Mouse (Mus musculus) heart, embryonic 14.5 days (tissue): ENCODE measurements around the gene Rtn1. TPM values are rescaled to one million over a fixed set of nuclear protein-coding genes. Genes with fewer than 3 reads are reported as not detected.

Source experiments
- ATAC-seq: fragments of 200-750 bp; cut with Nextera tagmentation; 2 replicates; pipeline ENCODE4 v1.8.0; 2017; ENCODE audit warnings: low read depth, moderate TSS enrichment; ENCODE audit not compliant: insufficient number of reproducible peaks, insufficient read depth, low FRiP score
- H3K27ac ChIP-seq, 2 experiments: fragments of 200-500 bp in 1 of 2; fragments of 300-500 bp in 1 of 2; sonication (generic) in 1 of 2; replicated peaks in 1 of 2; 2 replicates each; pipeline ENCODE4 v1.5.1; 2012 to 2014; ENCODE audit warnings: low read depth in 2 of 2, low read length in 2 of 2, control low read depth in 1 of 2, mild to moderate bottlenecking in 1 of 2, mixed read lengths in 1 of 2; ENCODE audit not compliant: control insufficient read depth in 1 of 2, insufficient read depth in 1 of 2
- H3K27me3 ChIP-seq: fragments of 300-500 bp; sonication (generic); 2 replicates; pipeline ENCODE4 v1.6.1; 2014; ENCODE audit warnings: mild to moderate bottlenecking, low read length, control low read depth; ENCODE audit not compliant: control insufficient read depth, insufficient read depth
- H3K36me3 ChIP-seq: fragments of 300-500 bp; sonication (generic); 2 replicates; pipeline ENCODE4 v1.6.1; 2014; ENCODE audit warnings: mild to moderate bottlenecking, control low read depth, low read length, mixed read lengths; ENCODE audit not compliant: control insufficient read depth, insufficient read depth
- H3K4me1 ChIP-seq, 2 experiments: fragments of 200-500 bp in 1 of 2; fragments of 300-500 bp in 1 of 2; sonication (generic) in 1 of 2; 2 replicates each; pipeline ENCODE4 v1.6.1; 2012 to 2014; ENCODE audit warnings: low read length in 2 of 2, control low read depth in 1 of 2, mixed read lengths in 1 of 2; ENCODE audit not compliant: control insufficient read depth in 2 of 2, insufficient read depth in 2 of 2
- H3K4me2 ChIP-seq: fragments of 300-500 bp; sonication (generic); 2 replicates; pipeline ENCODE4 v1.6.1; 2014; ENCODE audit warnings: mild to moderate bottlenecking, low read length
- H3K4me3 ChIP-seq, 2 experiments: fragments of 200-500 bp in 1 of 2; fragments of 300-500 bp in 1 of 2; sonication (generic) in 1 of 2; 2 replicates each; pipeline ENCODE4 v1.5.1; 2012 to 2014; ENCODE audit warnings: low read length in 2 of 2, mild to moderate bottlenecking in 2 of 2, control low read depth in 1 of 2, low read depth in 1 of 2, moderate library complexity in 1 of 2; ENCODE audit not compliant: control insufficient read depth in 1 of 2, insufficient read depth in 1 of 2
- H3K9ac ChIP-seq: fragments of 300-500 bp; sonication (generic); 2 replicates; pipeline ENCODE4 v1.6.1; 2014; ENCODE audit warnings: mild to moderate bottlenecking, low read length
- H3K9me3 ChIP-seq: fragments of 300-500 bp; sonication (generic); 2 replicates; pipeline ENCODE4 v1.6.1; 2016; ENCODE audit warnings: low read length, control low read depth; ENCODE audit not compliant: control insufficient read depth
- WGBS: fragments of 180-500 bp; shearing (Covaris S2); extraction: QIAGEN DNeasy Blood & Tissue Kit; methylation state at CpG from one replicate; pipeline ENCODE4 v1.1.7; 2014; 5-methylcytosine and 5-hydroxymethylcytosine counted together
- polyA plus RNA-seq: library from polyadenylated mRNA; unstranded; fragments of >200 nt; fragmentation: Nextera tagmentation; extraction: Ambion mirVana; gene quantifications from 2 replicates; pipeline ENCODE4 v1.2.1, GENCODE M21; 2014

Rtn1 gene
- polyA plus RNA-seq, 1 experiment from 2014 or later = 15.1 TPM

DNA sequence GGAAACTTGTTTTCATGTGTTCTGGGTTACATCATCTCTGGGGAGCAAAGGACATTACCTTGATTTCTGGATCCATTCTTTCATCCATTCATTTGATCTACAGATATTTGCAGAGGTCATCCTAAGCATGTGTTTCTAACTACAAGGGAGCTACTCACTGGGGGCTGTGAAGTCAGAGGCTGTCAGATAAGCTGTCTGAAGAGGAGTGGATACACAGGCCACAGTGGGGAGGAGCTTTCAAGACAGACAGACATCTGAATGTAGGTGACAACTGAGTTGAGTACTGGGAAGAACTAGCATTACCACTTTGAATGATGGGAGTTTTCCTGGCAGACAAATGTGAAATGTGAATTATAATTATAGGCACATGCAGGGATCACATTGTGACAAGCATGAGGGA lies 168.3 kb downstream of the Rtn1 start:
- peaks cover 27% of the 10 kb centered on the region for H3K27me3 ChIP-seq
- H3K4me2 ChIP-seq = no peak overlapping the region
- H3K36me3 ChIP-seq = no peaks in the 10 kb centered on the region
- ATAC-seq = no peak
- no peaks in the 10 kb centered on the region for H3K9me3 ChIP-seq
- no peak overlapping the region for H3K9ac ChIP-seq
- H3K4me1 ChIP-seq = peaks cover 2 to 7% of the 10 kb centered on the region in 2 experiments; a peak in 1 of 4 replicates
- no peak overlapping the region for H3K27ac ChIP-seq
- H3K4me3 ChIP-seq = no peak overlapping the region

DNA sequence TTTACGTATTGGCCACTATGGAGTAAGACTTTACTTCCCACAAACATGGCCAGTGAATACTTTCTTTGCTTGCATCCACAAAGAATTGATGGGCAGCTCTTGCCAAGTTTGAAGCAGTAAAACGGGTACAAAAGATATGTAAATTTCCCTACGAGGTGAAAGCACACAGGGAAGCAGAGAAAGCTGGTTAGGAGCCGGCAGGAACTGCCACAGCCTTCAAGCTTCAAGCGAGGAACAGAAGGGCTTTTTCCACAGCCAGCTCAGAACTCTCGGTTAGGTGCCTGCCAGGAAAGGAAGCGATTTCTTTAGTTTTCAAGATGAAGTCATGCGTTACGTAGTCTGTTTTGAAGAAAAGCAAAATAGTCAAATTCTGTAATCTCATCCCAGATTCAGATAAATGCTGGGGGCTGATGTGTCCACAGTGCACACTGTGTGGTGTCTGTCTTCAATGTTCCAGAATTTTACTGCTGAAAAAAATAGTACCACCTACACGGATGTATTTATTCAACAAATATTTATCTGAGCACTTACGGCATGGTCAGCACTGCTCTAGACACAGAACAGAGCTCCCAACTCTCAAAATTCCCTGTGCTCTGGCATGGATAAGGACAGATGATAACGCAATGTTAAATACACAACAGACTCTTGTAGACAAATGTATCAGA lies 169.5 kb downstream of the Rtn1 start:
- peak overlapping the region; percentile 46 to 60; a peak in 3 of 4 replicates for H3K27ac ChIP-seq
- peak; percentile 67; the same call in 1 of the 2 replicates for ATAC-seq
- peaks cover 2 to 7% of the 10 kb centered on the region in 2 experiments; a peak in 1 of 4 replicates for H3K4me1 ChIP-seq
- 42% methylated on average over 12 of the region's 12 CpGs for WGBS
- H3K4me2 ChIP-seq = no peak overlapping the region
- no peak overlapping the region for H3K4me3 ChIP-seq
- no peaks in the 10 kb centered on the region for H3K9me3 ChIP-seq
- peaks cover 27% of the 10 kb centered on the region for H3K27me3 ChIP-seq
- no peak overlapping the region for H3K9ac ChIP-seq
- H3K36me3 ChIP-seq = no peaks in the 10 kb centered on the region

- no peak for ATAC-seq
- H3K4me3 ChIP-seq = peak overlapping the region in 1 of 2 experiments; percentile 52; a peak in 2 of 4 replicates
- peaks cover 27% of the 10 kb centered on the region for H3K27me3 ChIP-seq
- 22% methylated on average over 2 of the region's 2 CpGs for WGBS
- peak overlapping the region; percentile 62; the same call in 1 of the 2 replicates for H3K9ac ChIP-seq
- H3K4me2 ChIP-seq = peak overlapping the region; percentile 91
- peaks cover 2 to 7% of the 10 kb centered on the region in 2 experiments; a peak in 1 of 4 replicates for H3K4me1 ChIP-seq
- H3K36me3 ChIP-seq = no peaks in the 10 kb centered on the region
- no peak overlapping the region for H3K27ac ChIP-seq
- no peaks in the 10 kb centered on the region for H3K9me3 ChIP-seq
These were observed 171.6 kb downstream of the Rtn1 start for GRCm38 (mm10) chr12:72237251-72237650.

- peaks cover 2 to 7% of the 10 kb centered on the region in 2 experiments; a peak in 1 of 4 replicates for H3K4me1 ChIP-seq
- H3K27me3 ChIP-seq = peaks cover 27% of the 10 kb centered on the region
- H3K36me3 ChIP-seq = no peaks in the 10 kb centered on the region
- H3K4me2 ChIP-seq = peak overlapping the region; percentile 91
- H3K4me3 ChIP-seq = peak overlapping the region; percentile 52
- peak overlapping the region; percentile 62 for H3K9ac ChIP-seq
- peak; percentile 79 for ATAC-seq
- H3K9me3 ChIP-seq = no peaks in the 10 kb centered on the region
- no peak overlapping the region for H3K27ac ChIP-seq
- under 1% methylated on average over 56 of the region's 56 CpGs for WGBS
These were observed 172.3 kb downstream of the Rtn1 start for GRCm38 (mm10) chr12:72236564-72237011.

- H3K36me3 ChIP-seq = no peaks in the 10 kb centered on the region
- H3K9ac ChIP-seq = peak overlapping the region; percentile 62
- peaks cover 27% of the 10 kb centered on the region for H3K27me3 ChIP-seq
- WGBS = 70% methylated on average over 12 of the region's 12 CpGs
- peak overlapping the region; percentile 91 for H3K4me2 ChIP-seq
- H3K4me3 ChIP-seq = peak overlapping the region; percentile 52
- H3K4me1 ChIP-seq = peaks cover 2 to 7% of the 10 kb centered on the region in 2 experiments; a peak in 1 of 4 replicates
- no peak for ATAC-seq
- H3K9me3 ChIP-seq = no peaks in the 10 kb centered on the region
- no peak overlapping the region for H3K27ac ChIP-seq
These were observed 173.1 kb downstream of the Rtn1 start for GRCm38 (mm10) chr12:72235621-72236351.

DNA sequence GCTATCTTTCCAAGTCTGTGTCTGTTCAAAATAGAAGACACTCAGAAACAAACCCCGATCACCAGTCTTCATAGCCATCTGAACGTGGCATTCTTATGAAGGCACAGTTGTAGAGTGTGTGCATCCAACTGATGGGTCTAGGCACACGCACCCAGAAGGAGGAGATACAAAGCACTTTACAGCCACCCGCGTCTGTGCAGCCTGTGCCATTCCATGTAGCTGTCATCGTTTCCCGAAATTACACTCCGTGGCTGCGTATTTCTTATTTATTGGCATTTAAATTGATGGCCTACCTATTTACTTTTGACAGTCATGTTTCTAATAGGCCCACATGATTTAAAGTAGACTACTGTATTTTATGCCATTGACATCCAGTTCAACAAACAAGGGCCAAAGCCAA lies 173.9 kb downstream of the Rtn1 start:
- Histone ChIP-seq H3K4me1 (peaks cover 2 to 6% of the 10 kb centered on the region in 2 experiments; a peak in 1 of 4 replicates), H3K9ac (no peak overlapping the region), H3K27ac (no peak overlapping the region), H3K9me3 (no peaks in the 10 kb centered on the region), H3K4me2 (no peak overlapping the region), H3K4me3 (no peak overlapping the region), H3K27me3 (peaks cover 27% of the 10 kb centered on the region), H3K36me3 (no peaks in the 10 kb centered on the region)
- ATAC-seq = no peak
- WGBS = 89% methylated on average over 9 of the region's 9 CpGs

DNA sequence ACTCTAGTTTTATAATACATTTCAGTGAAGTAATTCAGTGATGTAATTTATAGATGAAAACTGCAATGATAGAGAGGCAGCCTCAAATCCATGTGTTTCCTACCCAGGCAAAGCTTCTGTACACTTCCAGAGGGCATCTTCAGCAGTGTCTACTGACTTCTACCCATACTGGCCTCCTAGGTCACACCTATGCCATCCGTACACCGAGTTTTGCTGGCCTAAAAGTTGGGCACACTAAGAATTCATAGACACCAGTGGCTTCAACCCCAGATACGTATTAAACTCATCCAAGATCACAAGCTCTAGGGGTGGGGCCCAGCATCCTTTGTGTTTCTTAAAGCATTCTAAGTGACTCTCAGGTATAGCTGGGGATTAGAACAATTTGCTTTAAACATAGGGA lies 174.7 kb downstream of the Rtn1 start:
- no peaks in the 10 kb centered on the region for H3K9me3 ChIP-seq
- peaks cover 27% of the 10 kb centered on the region for H3K27me3 ChIP-seq
- H3K4me2 ChIP-seq = no peak overlapping the region
- 87% methylated on average over 3 of the region's 3 CpGs for WGBS
- no peak overlapping the region for H3K27ac ChIP-seq
- no peaks in the 10 kb centered on the region for H3K36me3 ChIP-seq
- no peak overlapping the region for H3K9ac ChIP-seq
- ATAC-seq = no peak
- peaks cover 2 to 3% of the 10 kb centered on the region in 2 experiments; a peak in 1 of 4 replicates for H3K4me1 ChIP-seq
- H3K4me3 ChIP-seq = no peak overlapping the region
